Mouse (Mus musculus): Measurements from ENCODE around the gene Slc26a8. TPM values are rescaled to one million over a fixed set of nuclear protein-coding genes. Genes with fewer than 3 reads are reported as not detected.
"Not testable (repeated sequence)": the region's sequence is repeated elsewhere in the genome, so short reads cannot be mapped to it uniquely, and the experiment has no call there.

Gene Slc26a8
- total RNA-seq (2014; rRNA removed) (1.1 and 4.4 TPM in 2 replicates), polyA plus RNA-seq (2015; fragmentation: Nextera tagmentation; extraction: Ambion mirVana) (1.7 and 1.8 TPM in 2 replicates)

GRCm38 (mm10) chr17:28689586-28690283 lies at the start of gene Slc26a8:
Gene Slc26a8 (minus strand): TSS chr17:28690233.
- H3K36me3 ChIP-seq (ENCODE audit: insufficient read depth, low read length): no peaks in the 10 kb centered on the region
- H3K9ac ChIP-seq (replicated peaks; ENCODE audit: low read length, poor library complexity, severe bottlenecking): peak within 1 kb of the TSS; percentile 95
- ATAC-seq (ENCODE audit: low FRiP score) (no peak), DNase-seq (ENCODE audit: low spot score) (no peak)
- H3K27me3 ChIP-seq (ENCODE audit: insufficient read depth, low read length): no peaks in the 10 kb centered on the region
- H3K4me1 ChIP-seq (ENCODE audit: insufficient read depth, low read length): peaks cover 8% of the 10 kb centered on the region; the same call in 1 of the 2 replicates
- H3K9me3 ChIP-seq (ENCODE audit: low read length): no peaks in the 10 kb centered on the region
- 9% methylated on average over 40 of the region's 40 CpGs for WGBS
- peak; percentile 1; the same call in 1 of the 2 replicates for TF ChIP-seq CTCF (IDR thresholded peaks at IDR 0.05)
- peak within 1 kb of the TSS; percentile 98 for H3K4me3 ChIP-seq (ENCODE audit: low read depth, low read length)
- peak within 1 kb of the TSS; percentile 96 for H3K27ac ChIP-seq (ENCODE audit: low read depth, low read length)
- H3K4me2 ChIP-seq (ENCODE audit: low read depth, low read length, poor library complexity, severe bottlenecking): peak within 1 kb of the TSS; percentile 94

GRCm38 (mm10) chr17:28739244-28739643 lies 49.2 kb upstream of the Slc26a8 start:
- ATAC-seq (ENCODE audit: low FRiP score) (no peak), DNase-seq (ENCODE audit: low spot score) (no peak)
- Histone ChIP-seq H3K27me3 (ENCODE audit: insufficient read depth, low read length) (no peaks in the 10 kb centered on the region), H3K9me3 (ENCODE audit: low read length) (no peaks in the 10 kb centered on the region), H3K9ac (replicated peaks; ENCODE audit: low read length, poor library complexity, severe bottlenecking) (no peak overlapping the region), H3K4me1 (ENCODE audit: insufficient read depth, low read length) (no peaks in the 10 kb centered on the region), H3K4me3 (ENCODE audit: low read depth, low read length) (no peak overlapping the region), H3K27ac (ENCODE audit: low read depth, low read length) (no peak overlapping the region), H3K36me3 (ENCODE audit: insufficient read depth, low read length) (peaks cover 39% of the 10 kb centered on the region), H3K4me2 (ENCODE audit: low read depth, low read length, poor library complexity, severe bottlenecking) (no peak overlapping the region)
- no peak for TF ChIP-seq CTCF (IDR thresholded peaks at IDR 0.05)
- whole genome bisulfite sequencing: 98% methylated on average over 6 of the region's 6 CpGs

GRCm38 (mm10) chr17:28737973-28738372 lies 47.9 kb upstream of the Slc26a8 start:
- H3K4me1 ChIP-seq (ENCODE audit: insufficient read depth, low read length): no peaks in the 10 kb centered on the region
- 85% methylated on average over 4 of the region's 4 CpGs for WGBS
- no peak for TF ChIP-seq CTCF (IDR thresholded peaks at IDR 0.05)
- H3K4me2 ChIP-seq (ENCODE audit: low read depth, low read length, poor library complexity, severe bottlenecking): no peak overlapping the region
- H3K36me3 ChIP-seq (ENCODE audit: insufficient read depth, low read length): peaks cover 29% of the 10 kb centered on the region
- no peaks in the 10 kb centered on the region for H3K27me3 ChIP-seq (ENCODE audit: insufficient read depth, low read length)
- no peak overlapping the region for H3K27ac ChIP-seq (ENCODE audit: low read depth, low read length)
- no peak overlapping the region for H3K9ac ChIP-seq (replicated peaks; ENCODE audit: low read length, poor library complexity, severe bottlenecking)
- no peaks in the 10 kb centered on the region for H3K9me3 ChIP-seq (ENCODE audit: low read length)
- no peak for DNase-seq (ENCODE audit: low spot score)
- H3K4me3 ChIP-seq (ENCODE audit: low read depth, low read length): no peak overlapping the region
- ATAC-seq (ENCODE audit: low FRiP score): no peak

GRCm38 (mm10) chr17:28736486-28736885 lies 46.5 kb upstream of the Slc26a8 start:
- H3K27ac ChIP-seq (ENCODE audit: low read depth, low read length): no peak overlapping the region
- H3K4me2 ChIP-seq (ENCODE audit: low read depth, low read length, poor library complexity, severe bottlenecking): no peak overlapping the region
- no peak overlapping the region for H3K9ac ChIP-seq (replicated peaks; ENCODE audit: low read length, poor library complexity, severe bottlenecking)
- H3K36me3 ChIP-seq (ENCODE audit: insufficient read depth, low read length): peaks cover 27% of the 10 kb centered on the region
- WGBS: 79% methylated on average over 4 of the region's 4 CpGs
- no peak for ATAC-seq (ENCODE audit: low FRiP score)
- H3K9me3 ChIP-seq (ENCODE audit: low read length): no peaks in the 10 kb centered on the region
- H3K4me1 ChIP-seq (ENCODE audit: insufficient read depth, low read length): no peaks in the 10 kb centered on the region
- TF ChIP-seq CTCF (IDR thresholded peaks at IDR 0.05): no peak
- no peaks in the 10 kb centered on the region for H3K27me3 ChIP-seq (ENCODE audit: insufficient read depth, low read length)
- H3K4me3 ChIP-seq (ENCODE audit: low read depth, low read length): no peak overlapping the region
- DNase-seq (ENCODE audit: low spot score): no peak

GRCm38 (mm10) chr17:28735317-28736105 lies 45.5 kb upstream of the Slc26a8 start:
- Histone ChIP-seq H3K9me3 (ENCODE audit: low read length) (no peaks in the 10 kb centered on the region), H3K36me3 (ENCODE audit: insufficient read depth, low read length) (peaks cover 28% of the 10 kb centered on the region), H3K4me1 (ENCODE audit: insufficient read depth, low read length) (no peaks in the 10 kb centered on the region), H3K9ac (replicated peaks; ENCODE audit: low read length, poor library complexity, severe bottlenecking) (no peak overlapping the region), H3K27me3 (ENCODE audit: insufficient read depth, low read length) (no peaks in the 10 kb centered on the region), H3K4me2 (ENCODE audit: low read depth, low read length, poor library complexity, severe bottlenecking) (no peak overlapping the region), H3K4me3 (ENCODE audit: low read depth, low read length) (no peak overlapping the region), H3K27ac (ENCODE audit: low read depth, low read length) (no peak overlapping the region)
- 95% methylated on average over 6 of the region's 6 CpGs for WGBS
- no peak for TF ChIP-seq CTCF (IDR thresholded peaks at IDR 0.05)
- no peak for ATAC-seq (ENCODE audit: low FRiP score)
- no peak for DNase-seq (ENCODE audit: low spot score)

GRCm38 (mm10) chr17:28727511-28727910 lies 37.5 kb upstream of the Slc26a8 start:
- WGBS: 93% methylated on average over 11 of the region's 11 CpGs
- not testable (repeated sequence) for H3K4me2 ChIP-seq (ENCODE audit: low read depth, low read length, poor library complexity, severe bottlenecking); H3K9me3 ChIP-seq (ENCODE audit: low read length); H3K27ac ChIP-seq (ENCODE audit: low read depth, low read length); H3K9ac ChIP-seq (replicated peaks; ENCODE audit: low read length, poor library complexity, severe bottlenecking); ATAC-seq (ENCODE audit: low FRiP score); H3K4me1 ChIP-seq (ENCODE audit: insufficient read depth, low read length); DNase-seq (ENCODE audit: low spot score); H3K27me3 ChIP-seq (ENCODE audit: insufficient read depth, low read length); H3K4me3 ChIP-seq (ENCODE audit: low read depth, low read length)
- peaks cover 45% of the 10 kb centered on the region for H3K36me3 ChIP-seq (ENCODE audit: insufficient read depth, low read length)

All from midbrain, postnatal 0 days (tissue).